ENCODE assay signal across 7 mouse cellular contexts in genomic region chr7:84680092-84680491, GRCm38 (mm10). TPM values are rescaled to one million over a fixed set of nuclear protein-coding genes. Genes with fewer than 3 reads are reported as not detected.
DNase-seq lines count a peak whose midpoint lies in the region; ATAC-seq and TF ChIP-seq lines count a peak whose summit lies in the region.

No protein-coding gene starts in this region.

- H3K4me2 ChIP-seq in lung, postnatal 0 days (replicated peaks; ENCODE audit: low read depth, low read length), result peak overlapping the region; percentile 43
- peak overlapping the region; percentile 30 for H3K4me2 ChIP-seq in forebrain, embryonic 13.5 days
- H3K4me2 ChIP-seq in liver, embryonic 12.5 days, result peak overlapping the region; percentile 62

- H3K27me3 ChIP-seq in lung, postnatal 0 days (replicated peaks; ENCODE audit: insufficient read depth, low read length), result no peaks in the 10 kb centered on the region
- no peaks in the 10 kb centered on the region for H3K27me3 ChIP-seq in forebrain, embryonic 13.5 days
- H3K27me3 ChIP-seq in liver, embryonic 12.5 days (replicated peaks), result no peaks in the 10 kb centered on the region
- no peaks in the 10 kb centered on the region for H3K27me3 ChIP-seq in cerebellum, adult 2 months (ENCODE audit: control insufficient read depth, insufficient read depth, low read length)

- no peak for TF ChIP-seq EP300 in lung, postnatal 0 days (IDR thresholded peaks at IDR 0.05)

- H3K4me1 ChIP-seq in lung, postnatal 0 days (ENCODE audit: insufficient read depth, low read depth, low read length), result no peaks in the 10 kb centered on the region; the same call in 1 of the 2 replicates
- H3K4me1 ChIP-seq in forebrain, embryonic 13.5 days, result peaks cover 31% of the 10 kb centered on the region
- H3K4me1 ChIP-seq in liver, embryonic 12.5 days, result peaks cover 64% of the 10 kb centered on the region
- no peaks in the 10 kb centered on the region for H3K4me1 ChIP-seq in cerebellum, adult 2 months (ENCODE audit: control insufficient read depth, insufficient read depth, low read length)

- DNase-seq in lung, postnatal 0 days (ENCODE audit: low spot score), result no peak
- no peak for DNase-seq in lung, postnatal 36 days
- DNase-seq in cerebellum, adult 2 months, result no peak
- no peak for DNase-seq in thymus, postnatal 0 days (ENCODE audit: low spot score)
- no peak for DNase-seq in adrenal gland, adult 8-10 months

- H3K36me3 ChIP-seq in lung, postnatal 0 days (ENCODE audit: insufficient read depth, low read length), result no peaks in the 10 kb centered on the region
- H3K36me3 ChIP-seq in forebrain, embryonic 13.5 days (ENCODE audit: poor library complexity, severe bottlenecking), result no peaks in the 10 kb centered on the region
- H3K36me3 ChIP-seq in liver, embryonic 12.5 days, result no peaks in the 10 kb centered on the region

- H3K9me3 ChIP-seq in lung, postnatal 0 days (ENCODE audit: low read length), result no peaks in the 10 kb centered on the region
- H3K9me3 ChIP-seq in forebrain, embryonic 13.5 days (replicated peaks), result no peaks in the 10 kb centered on the region
- H3K9me3 ChIP-seq in liver, embryonic 12.5 days (replicated peaks), result no peaks in the 10 kb centered on the region

- H3K27ac ChIP-seq in lung, postnatal 0 days (ENCODE audit: low read length), result peak overlapping the region; percentile 66
- peak overlapping the region; percentile 48 for H3K27ac ChIP-seq in forebrain, embryonic 13.5 days
- peak overlapping the region; percentile 79 for H3K27ac ChIP-seq in liver, embryonic 12.5 days
- no peak overlapping the region for H3K27ac ChIP-seq in cerebellum, adult 2 months (ENCODE audit: insufficient read depth, low read length)

- no peak for TF ChIP-seq CTCF in lung, postnatal 0 days (IDR thresholded peaks at IDR 0.05)
- no peak for TF ChIP-seq CTCF in cerebellum, adult 2 months (IDR thresholded peaks at IDR 0.05; ENCODE audit: borderline replicate concordance, insufficient read depth, low read depth, low read length)

- H3K9ac ChIP-seq in lung, postnatal 0 days (replicated peaks; ENCODE audit: low read depth), result no peak overlapping the region; the same call in 1 of the 2 replicates
- H3K9ac ChIP-seq in forebrain, embryonic 13.5 days, result no peak overlapping the region
- H3K9ac ChIP-seq in liver, embryonic 12.5 days, result peak overlapping the region; percentile 46

- TF ChIP-seq POLR2A in cerebellum, adult 2 months (IDR thresholded peaks at IDR 0.05; ENCODE audit: borderline replicate concordance, insufficient read depth, low read length), result no peak

- WGBS in lung, postnatal 0 days, result 41% methylated on average over 2 of the region's 2 CpGs
- WGBS in forebrain, embryonic 13.5 days, result 65% methylated on average over 2 of the region's 2 CpGs
- 65% methylated on average over 2 of the region's 2 CpGs for WGBS in liver, embryonic 12.5 days (ENCODE audit: insufficient replicate concordance)
- WGBS in cerebellum, adult 2 months, result 79% methylated on average over 2 of the region's 2 CpGs

- ATAC-seq in lung, postnatal 0 days, result no peak
- ATAC-seq in forebrain, embryonic 13.5 days, result no peak
- ATAC-seq in liver, embryonic 12.5 days, result no peak

- H3K4me3 ChIP-seq in lung, postnatal 0 days (ENCODE audit: low read depth, low read length), result peak overlapping the region; percentile 38; the same call in 1 of the 2 replicates
- H3K4me3 ChIP-seq in forebrain, embryonic 13.5 days, result peak overlapping the region; percentile 48; the same call in 1 of the 2 replicates
- peak overlapping the region; percentile 50 for H3K4me3 ChIP-seq in liver, embryonic 12.5 days
- no peak overlapping the region for H3K4me3 ChIP-seq in cerebellum, adult 2 months (replicated peaks; ENCODE audit: insufficient read depth, low read depth, low read length)

RNA-seq across cellular contexts. Expression of gene Zfand6, which starts 9.7 kb away (rescaled TPM):
- 133 and 156 TPM in 2 replicates for polyA plus RNA-seq in lung, postnatal 0 days (2015; fragmentation: Nextera tagmentation; extraction: Ambion mirVana)
- polyA plus RNA-seq in forebrain, embryonic 13.5 days (2015; fragmentation: Nextera tagmentation; extraction: Ambion mirVana), result 199 and 220 TPM in 2 replicates
- 125 and 126 TPM in 2 replicates for polyA plus RNA-seq in liver, embryonic 12.5 days (2016; fragmentation: Nextera tagmentation; extraction: Ambion mirVana)
- polyA plus RNA-seq in cerebellum, adult 2 months (2012; rRNA removed), result 88.9 and 91.5 TPM in 2 replicates
- polyA plus RNA-seq in thymus, postnatal 0 days (2015; fragmentation: Nextera tagmentation; extraction: Ambion mirVana), result 166 and 178 TPM in 2 replicates
- 100 to 1,000 TPM in 3 of 4 experiments, 10 to 100 TPM in 1; 99.6 to 121 (median 113) TPM for total RNA-seq in adrenal gland, adult 8-10 months (2022)
